In genomic region chr6:37371341-37371740, GRCm38 (mm10) we compare ENCODE assay signal across 9 mouse cellular contexts.
A peak's percentile ranks its signal among the peaks of the same experiment; 100 is the strongest.
DNase-seq lines count a peak whose midpoint lies in the region; ATAC-seq and TF ChIP-seq lines count a peak whose summit lies in the region.
"Had no signal": no experiment of that assay in that cellular context is flagged by ENCODE, and none has a peak within 500 bp of the region (broad histone marks: within the 10 kb centered on the region; RNA-seq: fewer than 3 reads in every experiment).

No protein-coding gene starts in this region.

- H3K4me1 ChIP-seq in hindbrain, postnatal 0 days (ENCODE audit: insufficient read depth, low read length): no peaks in the 10 kb centered on the region
- H3K4me1 ChIP-seq in hindbrain, embryonic 12.5 days: peaks cover 8% of the 10 kb centered on the region; the same call in 1 of the 2 replicates
- peaks cover 18% of the 10 kb centered on the region for H3K4me1 ChIP-seq in E14TG2a.4 (replicated peaks; ENCODE audit: low read depth, low read length)
- no peaks in the 10 kb centered on the region for H3K4me1 ChIP-seq in embryonic facial prominence, embryonic 11.5 days (ENCODE audit: control insufficient read depth, insufficient read depth, low read length)

- H3K9ac ChIP-seq in hindbrain, postnatal 0 days (replicated peaks; ENCODE audit: low read length): no peak overlapping the region
- no peak overlapping the region for H3K9ac ChIP-seq in hindbrain, embryonic 12.5 days
- H3K9ac ChIP-seq in embryonic facial prominence, embryonic 11.5 days (replicated peaks; ENCODE audit: low read length): no peak overlapping the region

- H3K27ac ChIP-seq in hindbrain, postnatal 0 days: no peak overlapping the region
- no peak overlapping the region for H3K27ac ChIP-seq in hindbrain, embryonic 12.5 days
- no peak overlapping the region for H3K27ac ChIP-seq in embryonic facial prominence, embryonic 11.5 days (replicated peaks; ENCODE audit: low read depth, low read length)

- no peak overlapping the region for H3K4me2 ChIP-seq in hindbrain, postnatal 0 days (ENCODE audit: low read depth, low read length)
- no peak overlapping the region for H3K4me2 ChIP-seq in hindbrain, embryonic 12.5 days (replicated peaks)
- no peak overlapping the region for H3K4me2 ChIP-seq in embryonic facial prominence, embryonic 11.5 days (ENCODE audit: low read depth, low read length)

- DNase-seq in hindbrain, postnatal 0 days (ENCODE audit: low spot score): no peak
- DNase-seq in embryonic facial prominence, embryonic 11.5 days (ENCODE audit: low spot score): peak; percentile 35
- DNase-seq in cerebellum, postnatal 25 days: no peak
- DNase-seq in frontal cortex, postnatal 14 days (ENCODE audit: low spot score in 2 of 2): no peak
- DNase-seq in adrenal gland, postnatal 25 days: no peak

- no peaks in the 10 kb centered on the region for H3K9me3 ChIP-seq in hindbrain, postnatal 0 days (ENCODE audit: low read length)
- no peaks in the 10 kb centered on the region for H3K9me3 ChIP-seq in hindbrain, embryonic 12.5 days (replicated peaks)
- H3K9me3 ChIP-seq in E14TG2a.4 (ENCODE audit: low read length): no peaks in the 10 kb centered on the region
- no peaks in the 10 kb centered on the region for H3K9me3 ChIP-seq in embryonic facial prominence, embryonic 11.5 days (replicated peaks; ENCODE audit: control insufficient read depth, low read length)

- H3K4me3 ChIP-seq in hindbrain, postnatal 0 days (ENCODE audit: low read length): no peak overlapping the region
- no peak overlapping the region for H3K4me3 ChIP-seq in hindbrain, embryonic 12.5 days
- H3K4me3 ChIP-seq in E14TG2a.4 (replicated peaks; ENCODE audit: low read length): no peak overlapping the region
- no peak overlapping the region for H3K4me3 ChIP-seq in embryonic facial prominence, embryonic 11.5 days (ENCODE audit: low read depth, low read length)

- TF ChIP-seq CTCF in hindbrain, postnatal 0 days (IDR thresholded peaks at IDR 0.05; ENCODE audit: low read depth): peak; percentile 52
- TF ChIP-seq CTCF in E14TG2a.4 (conservative IDR thresholded peaks at IDR 0.05; ENCODE audit: low read length): peak; percentile 77

- no peaks in the 10 kb centered on the region for H3K36me3 ChIP-seq in hindbrain, postnatal 0 days (ENCODE audit: insufficient read depth, low read length)
- H3K36me3 ChIP-seq in hindbrain, embryonic 12.5 days: no peaks in the 10 kb centered on the region
- H3K36me3 ChIP-seq in E14TG2a.4 (ENCODE audit: insufficient read depth, low read length): no peaks in the 10 kb centered on the region
- no peaks in the 10 kb centered on the region for H3K36me3 ChIP-seq in embryonic facial prominence, embryonic 11.5 days (replicated peaks; ENCODE audit: control insufficient read depth, insufficient read depth, low read depth, low read length)

- H3K27me3 ChIP-seq in hindbrain, postnatal 0 days (ENCODE audit: insufficient read depth, low read length): no peaks in the 10 kb centered on the region
- no peaks in the 10 kb centered on the region for H3K27me3 ChIP-seq in hindbrain, embryonic 12.5 days
- H3K27me3 ChIP-seq in E14TG2a.4 (ENCODE audit: insufficient read depth, low read length): no peaks in the 10 kb centered on the region
- no peaks in the 10 kb centered on the region for H3K27me3 ChIP-seq in embryonic facial prominence, embryonic 11.5 days (ENCODE audit: control insufficient read depth, insufficient read depth, low read length)

- WGBS in hindbrain, postnatal 0 days: 83% methylated on average over 7 of the region's 7 CpGs
- WGBS in hindbrain, embryonic 12.5 days: 79% methylated on average over 7 of the region's 7 CpGs
- WGBS in embryonic facial prominence, embryonic 11.5 days: 74% methylated on average over 7 of the region's 7 CpGs

- no peak for ATAC-seq in hindbrain, postnatal 0 days
- no peak for ATAC-seq in hindbrain, embryonic 12.5 days (ENCODE audit: low FRiP score)
- no peak for ATAC-seq in embryonic facial prominence, embryonic 11.5 days (replicated peaks; ENCODE audit: insufficient number of reproducible peaks, low FRiP score, low TSS enrichment, low read depth)
- peak; percentile 89 for ATAC-seq in megakaryocyte-erythroid progenitor cell, adult 5-6 weeks (replicated peaks; ENCODE audit: low FRiP score, low TSS enrichment, poor library complexity, severe bottlenecking)
- ATAC-seq: midbrain, embryonic 16.5 days had no signal
